Mouse (Mus musculus): Measurements from ENCODE around the gene Acot3. TPM values are rescaled to one million over a fixed set of nuclear protein-coding genes. Genes with fewer than 3 reads are reported as not detected.

Acot3 gene
- total and polyA plus RNA-seq, 3 experiments, result not detected

- Histone ChIP-seq H3K9ac (ENCODE audit: insufficient read depth, low read depth) (no peak overlapping the region), H3K79me2 (replicated peaks; ENCODE audit: control insufficient read depth, extremely low read depth, insufficient read depth, poor library complexity, severe bottlenecking) (no peaks in the 10 kb centered on the region), H3K4me3 (replicated peaks in 1 of 3; ENCODE audit: low read depth in 2 of 3, low read length in 2 of 3, poor library complexity in 1 of 3) (no peak overlapping the region), H3K9me3 (replicated peaks; ENCODE audit: low read length) (peaks cover 2% of the 10 kb centered on the region), H3K27me3 (replicated peaks) (no peaks in the 10 kb centered on the region), H3K36me3 (replicated peaks in 1 of 2; ENCODE audit: control insufficient read depth in 1 of 2, insufficient read depth in 1 of 2, low read length in 1 of 2) (no peaks in the 10 kb centered on the region), H3K4me2 (ENCODE audit: insufficient read depth, low read depth, poor library complexity, severe bottlenecking) (no peak overlapping the region), H3K4me1 (ENCODE audit: control insufficient read depth in 1 of 2, insufficient read depth in 2 of 2) (no peaks in the 10 kb centered on the region), H3K27ac (ENCODE audit: insufficient read depth, low read depth) (no peak overlapping the region)
- peak; percentile 6 for DNase-seq (ENCODE audit: extremely low read depth)
- in situ Hi-C loops (cut with MboI; ENCODE audit: low pct_ligation_motif_present, low pct_unique_long_range_greater_than_20kb, low sequenced_read_pairs) (loop anchor here (25.0 kb wide), 2 partner anchors 101 to 276 kb away; partner anchors contain the start of gene Riox1), dilution Hi-C loops (cut with MboI; ENCODE audit: extremely low pct_ligation_motif_present, extremely low pct_unique_long_range_greater_than_20kb, low sequenced_read_pairs) (no loop called here)
- no peak for TF ChIP-seq CHD1 (IDR thresholded peaks at IDR 0.05; ENCODE audit: low read depth, low read length)
- peak; percentile 10; the same call in 1 of the 2 replicates for TF ChIP-seq SMC3 (IDR thresholded peaks at IDR 0.05; ENCODE audit: low read depth, low read length)
- TF ChIP-seq CTCF (conservative IDR thresholded peaks at IDR 0.05 in 1 of 2, IDR thresholded peaks at IDR 0.05 in 1 of 2; ENCODE audit: low read depth in 2 of 2, low read length in 2 of 2), result peak; percentile 20 to 52; a peak in 2 of 4 replicates
- TF ChIP-seq RAD21 (IDR thresholded peaks at IDR 0.05; ENCODE audit: low read depth, low read length), result peak; percentile 42
- no peak for TF ChIP-seq ZC3H11A (IDR thresholded peaks at IDR 0.05; ENCODE audit: low read depth, low read length)
- TF ChIP-seq GABPA (IDR thresholded peaks at IDR 0.05; ENCODE audit: insufficient replicate concordance, low read depth, low read length), result no peak
- no peak for TF ChIP-seq MXI1 (IDR thresholded peaks at IDR 0.05; ENCODE audit: low read depth, low read length)
- TF ChIP-seq MAX (IDR thresholded peaks at IDR 0.05; ENCODE audit: low read length), result no peak
- TF ChIP-seq ELF1 (IDR thresholded peaks at IDR 0.05; ENCODE audit: low read depth, low read length), result no peak
Measured at GRCm38 (mm10) chr12:84063228-84063627, 11.3 kb downstream of the Acot3 start.

GRCm38 (mm10) chr12:84063833-84064232 lies 11.9 kb downstream of the Acot3 start:
- dilution Hi-C loops (cut with MboI; ENCODE audit: extremely low pct_ligation_motif_present, extremely low pct_unique_long_range_greater_than_20kb, low sequenced_read_pairs) (no loop called here), in situ Hi-C loops (cut with MboI; ENCODE audit: low pct_ligation_motif_present, low pct_unique_long_range_greater_than_20kb, low sequenced_read_pairs) (loop anchor here (25.0 kb wide), 2 partner anchors 102 to 277 kb away; partner anchors contain the start of gene Riox1)
- Histone ChIP-seq H3K4me3 (replicated peaks in 1 of 3; ENCODE audit: low read depth in 2 of 3, low read length in 2 of 3, poor library complexity in 1 of 3) (no peak overlapping the region), H3K27ac (ENCODE audit: insufficient read depth, low read depth) (no peak overlapping the region), H3K27me3 (replicated peaks) (no peaks in the 10 kb centered on the region), H3K4me2 (ENCODE audit: insufficient read depth, low read depth, poor library complexity, severe bottlenecking) (no peak overlapping the region), H3K79me2 (replicated peaks; ENCODE audit: control insufficient read depth, extremely low read depth, insufficient read depth, poor library complexity, severe bottlenecking) (no peaks in the 10 kb centered on the region), H3K36me3 (replicated peaks in 1 of 2; ENCODE audit: control insufficient read depth in 1 of 2, insufficient read depth in 1 of 2, low read length in 1 of 2) (no peaks in the 10 kb centered on the region), H3K9ac (ENCODE audit: insufficient read depth, low read depth) (no peak overlapping the region), H3K4me1 (ENCODE audit: control insufficient read depth in 1 of 2, insufficient read depth in 2 of 2) (no peaks in the 10 kb centered on the region), H3K9me3 (replicated peaks; ENCODE audit: low read length) (peaks cover 2% of the 10 kb centered on the region)
- DNase-seq (ENCODE audit: extremely low read depth), result no peak
- TF ChIP-seq USF1 (IDR thresholded peaks at IDR 0.05; ENCODE audit: low read depth, low read length), result no peak
- peak; percentile 87 for TF ChIP-seq MAFK (IDR thresholded peaks at IDR 0.05; ENCODE audit: insufficient replicate concordance, low read length)
- no peak for TF ChIP-seq GABPA (IDR thresholded peaks at IDR 0.05; ENCODE audit: insufficient replicate concordance, low read depth, low read length)
- TF ChIP-seq TBP (conservative IDR thresholded peaks at IDR 0.05; ENCODE audit: low read depth, low read length), result no peak
- no peak for TF ChIP-seq POLR2A (IDR thresholded peaks at IDR 0.05; ENCODE audit: low read depth, low read length)
- no peak for TF ChIP-seq MYC (IDR thresholded peaks at IDR 0.05; ENCODE audit: low read depth, low read length)
- no peak for TF ChIP-seq ZMIZ1 (IDR thresholded peaks at IDR 0.05; ENCODE audit: low read depth, low read length)
